Mouse (Mus musculus) lung, postnatal 0 days (tissue): ENCODE results near the gene F10.

ENCODE experiments used
- CTCF ChIP-seq: IDR thresholded peaks from 2 replicates; pipeline ENCODE4 v1.5.1; 2016; ENCODE audit warnings: antibody characterized with exemption, mild to moderate bottlenecking
- EP300 ChIP-seq: IDR thresholded peaks from 2 replicates; pipeline ENCODE4 v1.6.1; 2016; ENCODE audit warnings: antibody characterized with exemption, mild to moderate bottlenecking, control low read depth

- TF ChIP-seq CTCF (no peak), EP300 (no peak)
These were observed 23.5 kb downstream of the F10 start, which contains the start of gene Proz for GRCm38 (mm10) chr8:13060441-13061150.
